Mouse (Mus musculus): ENCODE measurements at regions not wholly inside any gene's neighbourhood (a gene's known extent, or its start where the extent isn't known, plus 50 kb on each side); places are given as distances from the start of the nearest gene placed in this dataset.

DNA sequence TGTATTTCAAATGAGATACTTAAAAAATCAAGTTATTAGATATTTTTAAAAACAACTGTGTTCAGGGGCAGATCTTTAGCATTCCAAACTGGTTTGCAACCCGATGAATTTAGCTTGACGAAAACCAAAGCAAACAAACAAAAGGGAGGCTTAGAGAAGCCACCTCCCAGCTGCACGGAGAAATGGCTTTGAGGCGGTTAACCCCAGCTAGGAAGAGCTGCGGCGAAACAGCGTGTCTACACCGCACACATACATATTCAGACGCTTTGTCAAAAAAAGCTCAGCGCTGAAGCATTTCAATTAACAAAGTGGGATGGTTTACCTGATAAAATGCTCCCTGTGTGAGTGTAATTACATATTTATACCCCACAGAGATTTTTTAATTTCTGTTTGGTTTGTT lies 123.0 kb upstream of the Ap5m1 start:
- DNase-seq (ENCODE audit: low spot score) (no peak), ATAC-seq (ENCODE audit: low FRiP score, low read depth) (no peak)
- Histone ChIP-seq H3K27me3 (ENCODE audit: control insufficient read depth, insufficient read depth, low read length) (no peaks in the 10 kb centered on the region), H3K36me3 (ENCODE audit: control insufficient read depth, insufficient read depth, low read length) (no peaks in the 10 kb centered on the region), H3K4me1 (ENCODE audit: control insufficient read depth, insufficient read depth, low read length) (no peaks in the 10 kb centered on the region), H3K4me3 (replicated peaks; ENCODE audit: low read length) (no peak overlapping the region), H3K9me3 (ENCODE audit: control insufficient read depth, low read length) (no peaks in the 10 kb centered on the region), H3K27ac (replicated peaks; ENCODE audit: low read depth, low read length) (no peak overlapping the region), H3K9ac (ENCODE audit: low read depth, low read length, severe bottlenecking) (no peak overlapping the region), H3K4me2 (replicated peaks; ENCODE audit: low read depth, low read length, severe bottlenecking) (no peak overlapping the region)
- WGBS: 73% methylated on average over 10 of the region's 10 CpGs
- no peak for TF ChIP-seq POLR2A (IDR thresholded peaks at IDR 0.05; ENCODE audit: borderline replicate concordance, extremely low read depth, insufficient read depth, insufficient read length)

DNA sequence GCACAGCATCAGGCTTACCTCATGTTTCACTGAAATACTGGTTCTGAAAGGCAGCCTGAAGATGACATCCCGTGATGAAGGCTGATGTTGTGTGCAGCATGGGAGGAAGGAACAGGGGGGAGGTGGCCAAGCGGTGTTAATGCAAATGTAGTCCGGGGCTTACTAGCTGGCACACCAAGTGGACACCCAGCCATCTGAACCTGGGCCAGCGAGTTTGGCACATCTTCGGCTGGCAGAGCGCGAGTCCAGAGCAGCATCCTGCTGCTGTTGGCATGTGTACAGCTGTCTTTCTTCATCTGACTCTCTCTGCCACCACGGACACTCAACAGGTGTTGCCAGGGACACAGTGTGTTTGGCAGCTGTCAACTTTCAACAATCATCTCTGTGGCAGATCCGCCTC lies 135.0 kb upstream of the Ap5m1 start:
- no peaks in the 10 kb centered on the region for H3K4me1 ChIP-seq (ENCODE audit: control insufficient read depth, insufficient read depth, low read length)
- no peak for ATAC-seq (ENCODE audit: low FRiP score, low read depth)
- no peak overlapping the region for H3K4me3 ChIP-seq (replicated peaks; ENCODE audit: low read length)
- TF ChIP-seq POLR2A (IDR thresholded peaks at IDR 0.05; ENCODE audit: borderline replicate concordance, extremely low read depth, insufficient read depth, insufficient read length): no peak
- no peak overlapping the region for H3K9ac ChIP-seq (ENCODE audit: low read depth, low read length, severe bottlenecking)
- H3K9me3 ChIP-seq (ENCODE audit: control insufficient read depth, low read length): no peaks in the 10 kb centered on the region
- no peak for DNase-seq (ENCODE audit: low spot score)
- H3K4me2 ChIP-seq (replicated peaks; ENCODE audit: low read depth, low read length, severe bottlenecking): no peak overlapping the region
- no peak overlapping the region for H3K27ac ChIP-seq (replicated peaks; ENCODE audit: low read depth, low read length)
- 89% methylated on average over 9 of the region's 9 CpGs for WGBS
- H3K27me3 ChIP-seq (ENCODE audit: control insufficient read depth, insufficient read depth, low read length): no peaks in the 10 kb centered on the region
- no peaks in the 10 kb centered on the region for H3K36me3 ChIP-seq (ENCODE audit: control insufficient read depth, insufficient read depth, low read length)

DNA sequence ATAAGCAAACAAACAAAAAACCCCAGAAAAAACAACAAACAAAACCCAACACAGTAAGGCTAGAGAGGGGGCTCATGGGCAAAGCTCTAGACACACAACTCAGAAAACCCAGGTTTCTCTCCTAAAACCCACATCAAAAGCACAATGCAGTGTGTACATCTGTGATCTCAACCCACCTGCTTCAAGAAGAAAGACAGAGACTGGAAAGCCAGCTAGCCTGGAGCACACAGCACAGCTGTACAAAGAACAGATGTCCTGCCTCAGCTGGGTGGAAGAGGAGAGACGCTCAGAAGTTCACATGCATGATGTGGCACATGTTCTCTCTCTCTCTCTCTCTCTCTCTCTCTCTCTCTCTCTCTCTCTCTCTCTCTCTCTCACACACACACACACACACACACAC lies 140.0 kb upstream of the Ap5m1 start:
- no peak for TF ChIP-seq POLR2A (IDR thresholded peaks at IDR 0.05; ENCODE audit: borderline replicate concordance, extremely low read depth, insufficient read depth, insufficient read length)
- ATAC-seq (ENCODE audit: low FRiP score, low read depth): no peak

DNA sequence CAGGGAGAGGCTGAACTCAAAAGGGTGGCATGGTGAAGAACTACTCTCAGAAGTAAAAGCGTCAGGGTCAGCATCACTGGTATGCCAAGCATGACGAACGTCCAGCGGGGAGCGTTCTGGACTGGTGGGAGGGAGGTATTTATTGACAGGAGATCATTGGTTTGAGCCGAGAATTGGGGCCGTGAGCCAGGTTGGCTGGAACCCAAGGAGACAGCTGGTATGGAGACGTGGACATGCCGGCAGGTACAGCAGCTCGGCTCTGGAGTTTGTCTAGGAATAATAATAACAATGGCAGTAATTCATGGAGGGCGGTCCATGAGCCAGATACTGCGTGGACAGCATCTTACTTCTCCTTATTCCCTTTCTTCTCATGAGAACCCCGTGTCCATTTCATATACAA lies 156.5 kb upstream of the Ap5m1 start:
- DNase-seq (ENCODE audit: low spot score) (no peak), ATAC-seq (ENCODE audit: low FRiP score, low read depth) (no peak)
- no peaks in the 10 kb centered on the region for H3K4me1 ChIP-seq (ENCODE audit: control insufficient read depth, insufficient read depth, low read length)
- no peak for TF ChIP-seq POLR2A (IDR thresholded peaks at IDR 0.05; ENCODE audit: borderline replicate concordance, extremely low read depth, insufficient read depth, insufficient read length)
- no peaks in the 10 kb centered on the region for H3K36me3 ChIP-seq (ENCODE audit: control insufficient read depth, insufficient read depth, low read length)
- H3K4me2 ChIP-seq (replicated peaks; ENCODE audit: low read depth, low read length, severe bottlenecking): no peak overlapping the region
- WGBS: 63% methylated on average over 13 of the region's 13 CpGs
- no peaks in the 10 kb centered on the region for H3K9me3 ChIP-seq (ENCODE audit: control insufficient read depth, low read length)
- no peak overlapping the region for H3K4me3 ChIP-seq (replicated peaks; ENCODE audit: low read length)
- no peak overlapping the region for H3K27ac ChIP-seq (replicated peaks; ENCODE audit: low read depth, low read length)
- H3K27me3 ChIP-seq (ENCODE audit: control insufficient read depth, insufficient read depth, low read length): no peaks in the 10 kb centered on the region
- H3K9ac ChIP-seq (ENCODE audit: low read depth, low read length, severe bottlenecking): no peak overlapping the region

More for the DNA sequence above, 140.0 kb upstream of the Ap5m1 start:
- no peak overlapping the region for H3K4me2 ChIP-seq (replicated peaks; ENCODE audit: low read depth, low read length, severe bottlenecking)
- H3K4me3 ChIP-seq (replicated peaks; ENCODE audit: low read length): no peak overlapping the region
- no peak for DNase-seq (ENCODE audit: low spot score)
- H3K4me1 ChIP-seq (ENCODE audit: control insufficient read depth, insufficient read depth, low read length): no peaks in the 10 kb centered on the region
- WGBS: 38% methylated on average over 1 of the region's 1 CpGs
- H3K36me3 ChIP-seq (ENCODE audit: control insufficient read depth, insufficient read depth, low read length): no peaks in the 10 kb centered on the region
- H3K27me3 ChIP-seq (ENCODE audit: control insufficient read depth, insufficient read depth, low read length): no peaks in the 10 kb centered on the region
- H3K9ac ChIP-seq (ENCODE audit: low read depth, low read length, severe bottlenecking): no peak overlapping the region
- H3K9me3 ChIP-seq (ENCODE audit: control insufficient read depth, low read length): no peaks in the 10 kb centered on the region
- H3K27ac ChIP-seq (replicated peaks; ENCODE audit: low read depth, low read length): no peak overlapping the region

DNA sequence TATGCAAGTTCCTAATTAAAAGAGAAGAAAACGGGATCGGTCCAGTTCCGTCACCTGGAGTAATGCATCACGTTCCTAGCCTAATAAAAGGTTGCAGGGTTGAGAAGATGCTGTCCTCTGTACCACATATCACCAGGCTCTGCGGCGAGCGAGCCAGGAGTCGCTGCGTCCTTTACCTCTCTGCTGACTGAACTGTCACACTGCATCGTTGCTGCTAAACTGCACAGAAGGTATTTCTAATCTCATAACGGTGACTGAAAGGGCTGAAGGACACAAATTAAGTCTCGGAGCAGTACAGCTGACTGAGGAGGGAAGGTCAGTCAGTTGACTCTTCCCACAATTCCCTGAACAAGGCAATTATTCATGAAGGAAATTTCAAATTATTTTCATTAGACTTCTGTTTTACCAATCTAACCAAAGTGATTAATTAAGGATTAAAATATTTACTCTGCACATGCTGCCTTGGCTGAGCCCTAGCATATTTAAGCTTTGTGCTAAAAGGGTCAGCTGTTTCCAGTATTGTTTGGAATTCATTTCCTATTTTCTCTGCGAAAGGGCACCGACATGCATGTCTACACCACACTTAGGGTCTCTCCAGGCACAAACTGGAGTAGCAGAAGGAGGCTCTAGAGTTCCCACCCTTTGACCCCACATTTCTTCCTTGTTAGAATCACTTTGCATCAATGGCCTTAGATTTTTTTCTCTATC lies 157.8 kb upstream of the Ap5m1 start:
- Histone ChIP-seq H3K27ac (replicated peaks; ENCODE audit: low read depth, low read length) (no peak overlapping the region), H3K27me3 (ENCODE audit: control insufficient read depth, insufficient read depth, low read length) (no peaks in the 10 kb centered on the region), H3K9me3 (ENCODE audit: control insufficient read depth, low read length) (no peaks in the 10 kb centered on the region), H3K4me2 (replicated peaks; ENCODE audit: low read depth, low read length, severe bottlenecking) (no peak overlapping the region), H3K4me1 (ENCODE audit: control insufficient read depth, insufficient read depth, low read length) (0 out of 2 replicates have a peak, but pooled peaks cover 2% of the 10 kb centered on the region), H3K36me3 (ENCODE audit: control insufficient read depth, insufficient read depth, low read length) (no peaks in the 10 kb centered on the region), H3K9ac (ENCODE audit: low read depth, low read length, severe bottlenecking) (no peak overlapping the region), H3K4me3 (replicated peaks; ENCODE audit: low read length) (no peak overlapping the region)
- WGBS: 63% methylated on average over 14 of the region's 14 CpGs
- DNase-seq (ENCODE audit: low spot score) (no peak), ATAC-seq (ENCODE audit: low FRiP score, low read depth) (no peak)
- TF ChIP-seq POLR2A (IDR thresholded peaks at IDR 0.05; ENCODE audit: borderline replicate concordance, extremely low read depth, insufficient read depth, insufficient read length): no peak

All from limb, embryonic 14.5 days (tissue).